Mouse (Mus musculus) thymus, adult 2 months (tissue): ENCODE results near the gene Gm20388.

Source experiments
- CTCF ChIP-seq: fragments of 200-500 bp; IDR thresholded peaks from 2 replicates; pipeline ENCODE4 v1.5.1; 2012; ENCODE audit warnings: mild to moderate bottlenecking, control low read depth, low read length, moderate library complexity, borderline replicate concordance; ENCODE audit not compliant: control insufficient read depth, poor library complexity, insufficient read depth; ENCODE audit errors: extremely low read depth
- POLR2A ChIP-seq: fragments of 200-500 bp; IDR thresholded peaks from 2 replicates; pipeline ENCODE4 v1.6.1; 2012; ENCODE audit warnings: mild to moderate bottlenecking, low read length, control low read depth, moderate library complexity; ENCODE audit not compliant: control insufficient read depth, poor library complexity, insufficient read depth; ENCODE audit errors: extremely low read depth

- TF ChIP-seq CTCF (no peak), POLR2A (no peak)
These were observed 2024.3 kb downstream of the Gm20388 start for GRCm38 (mm10) chr8:121934923-121935322.
